Mouse (Mus musculus) colon, adult 2 months (tissue): Measurements from ENCODE around the gene Rims3. TPM values are rescaled to one million over a fixed set of nuclear protein-coding genes. Genes with fewer than 3 reads are reported as not detected.

Experiments used
- polyA plus RNA-seq: library from polyadenylated mRNA; depleted of rRNA; stranded (reverse); fragments of >200 nt; gene quantifications from 2 replicates; pipeline ENCODE4 v1.2.3, GENCODE M21; 2012; rRNA removed

Gene Rims3
- polyA plus RNA-seq = 1.00 and 1.0 TPM in 2 replicates

GRCm38 (mm10) chr4:120854588-120855319 lies at the start of gene Rims3:
Gene Rims3 (plus strand): TSS chr4:120854816.

GRCm38 (mm10) chr4:120831472-120831871 lies 23.1 kb upstream of the Rims3 start, which contains the start of gene Nfyc:
Gene Nfyc (minus strand): TSS chr4:120831572.

DNA sequence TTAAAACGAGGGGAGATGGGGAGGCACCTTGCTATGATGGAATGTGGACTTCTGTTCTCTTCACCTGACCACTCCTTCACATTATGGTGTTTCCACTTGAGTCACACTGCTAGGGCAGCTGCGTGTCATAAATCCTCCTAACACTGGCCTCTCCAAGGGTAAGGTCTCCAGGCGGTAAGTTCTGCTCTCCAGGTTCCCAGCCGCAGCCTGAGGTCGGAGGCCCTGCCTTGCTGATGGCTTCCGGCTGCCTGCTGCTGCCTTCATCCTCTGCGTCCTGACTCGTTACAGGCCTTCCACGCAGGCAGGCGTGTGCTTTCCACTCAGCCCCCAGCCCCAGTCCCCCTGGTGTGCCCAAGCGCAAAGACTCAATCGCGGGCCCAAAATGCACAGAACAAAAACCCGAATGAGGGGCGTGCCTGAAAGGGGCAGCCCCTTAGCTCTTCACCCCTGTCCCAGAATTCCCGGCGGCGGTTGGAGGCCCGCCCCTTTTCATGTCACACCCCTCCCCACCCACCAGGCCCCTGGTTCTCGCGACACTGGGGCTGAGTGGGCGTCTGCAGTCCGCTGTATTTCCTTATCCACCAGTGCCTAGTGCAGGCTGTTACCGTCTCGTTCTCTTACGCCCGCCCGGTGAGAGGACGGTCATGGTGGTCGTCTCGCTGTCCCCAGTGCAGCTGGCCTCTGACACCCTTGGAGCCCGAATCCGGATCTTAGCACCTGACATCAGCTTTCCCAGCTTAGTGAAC lies 70.1 kb downstream of the Rims3 start, which contains the start of gene Exo5:
Gene Exo5, minus strand, starts transcription at position 464 of the 746 bp plus-strand sequence.

Other genes starting within 250 kb of the Rims3 start
- gene Cited4, start 188.2 kb upstream of the Rims3 start, polyA plus RNA-seq = 29.5 and 37.0 TPM in 2 replicates
- 8.5 and 9.1 TPM in 2 replicates for gene Kcnq4, start 106.2 kb upstream of the Rims3 start, polyA plus RNA-seq
- 159 and 170 TPM in 2 replicates for gene Nfyc, start 23.2 kb upstream of the Rims3 start, polyA plus RNA-seq
- 4.1 and 4.5 TPM in 2 replicates for gene Exo5, start 70.2 kb downstream of the Rims3 start, polyA plus RNA-seq
- 1.9 and 2.9 TPM in 2 replicates for gene Zfp69, start 96.9 kb downstream of the Rims3 start, polyA plus RNA-seq
- 16.6 and 18.0 TPM in 2 replicates for gene Smap2, start 162.4 kb downstream of the Rims3 start, polyA plus RNA-seq
- gene Col9a2, start 184.6 kb downstream of the Rims3 start, polyA plus RNA-seq = 0.53 and 0.77 TPM in 2 replicates
- 12.4 and 13.1 TPM in 2 replicates for gene Zmpste24, start 243.4 kb downstream of the Rims3 start, polyA plus RNA-seq